ENCODE assay signal across 19 mouse cellular contexts in the genomic region with DNA sequence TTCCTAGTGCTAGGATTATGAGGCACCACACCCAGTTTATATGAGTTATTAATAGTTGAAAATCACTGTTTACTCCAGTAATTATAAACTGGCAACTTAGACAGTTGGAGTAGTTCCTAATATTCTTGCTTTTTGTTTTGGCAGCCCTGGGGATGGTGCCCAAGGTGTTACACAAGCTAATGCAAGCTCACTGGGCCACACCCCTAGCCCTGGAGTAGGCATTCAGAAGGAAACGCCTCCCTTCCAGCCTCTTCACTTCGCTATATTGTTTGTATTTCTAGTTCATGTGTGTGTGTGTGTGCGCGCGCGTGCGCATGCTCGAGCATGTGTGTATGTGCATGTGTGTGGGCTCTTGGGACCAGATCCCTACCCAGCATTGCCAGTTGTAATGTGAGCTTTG. TPM values are rescaled to one million over a fixed set of nuclear protein-coding genes. Genes with fewer than 3 reads are reported as not detected.
DNase-seq lines count a peak whose midpoint lies in the region; ATAC-seq and TF ChIP-seq lines count a peak whose summit lies in the region.
"Had no signal": no experiment of that assay in that cellular context is flagged by ENCODE, and none has a peak within 500 bp of the region (broad histone marks: within the 10 kb centered on the region; RNA-seq: fewer than 3 reads in every experiment).

No protein-coding gene starts in this region.

- H3K27ac ChIP-seq in gastrocnemius, adult 2 months: peak overlapping the region; percentile 65
- no peak overlapping the region for H3K27ac ChIP-seq in lung, postnatal 0 days (ENCODE audit: low read length)
- H3K27ac ChIP-seq: embryonic facial prominence, embryonic 12.5 days; forebrain, embryonic 12.5 days; heart, embryonic 13.5 days had no signal

- H3K9me3 ChIP-seq in lung, postnatal 0 days (ENCODE audit: low read length): no peaks in the 10 kb centered on the region
- H3K9me3 ChIP-seq: embryonic facial prominence, embryonic 12.5 days; forebrain, embryonic 12.5 days; heart, embryonic 13.5 days had no signal

- ATAC-seq in lung, postnatal 0 days: peak; percentile 94
- no peak for ATAC-seq in activated CD4-positive, CD25-positive, alpha-beta regulatory T cell, adult 4 months
- ATAC-seq: forebrain, embryonic 16.5 days; hindbrain, embryonic 16.5 days; inflammation-experienced regulatory T-cells, adult 6 months had no signal

- no peak for DNase-seq in gastrocnemius, adult 2 months
- no peak for DNase-seq in gastrocnemius, postnatal 14 days
- DNase-seq in lung, adult 18-20 months: peak; percentile 71 to 83
- peak; percentile 82 for DNase-seq in lung, postnatal 0 days (ENCODE audit: low spot score)
- DNase-seq in lung, postnatal 36 days: peak; percentile 86
- DNase-seq in thymus, postnatal 25 days: no peak
- DNase-seq: cerebellum, adult 11 months; cerebellum, adult 8-10 months; cerebellum, postnatal 14 days; embryo, embryonic 11 days; gastrocnemius, postnatal 25 days; heart, postnatal 36 days had no signal

- no peak overlapping the region for H3K9ac ChIP-seq in lung, postnatal 0 days (replicated peaks; ENCODE audit: low read depth)
- H3K9ac ChIP-seq: embryonic facial prominence, embryonic 12.5 days; forebrain, embryonic 12.5 days; heart, embryonic 13.5 days had no signal

- no peak overlapping the region for H3K4me2 ChIP-seq in lung, postnatal 0 days (replicated peaks; ENCODE audit: low read depth, low read length)
- H3K4me2 ChIP-seq: embryonic facial prominence, embryonic 12.5 days; forebrain, embryonic 12.5 days; heart, embryonic 13.5 days had no signal

- intact Hi-C loops in gastrocnemius, adult 2 months (cut with DNase I): loop anchor here (5.0 kb wide), 1 partner anchor 41 kb away; no protein-coding TSS in a partner anchor
- intact Hi-C loops in gastrocnemius, postnatal 14 days (cut with DNase I; ENCODE audit: low total_unique reads): no loop called here

- no peak for TF ChIP-seq EP300 in lung, postnatal 0 days (IDR thresholded peaks at IDR 0.05)

- TF ChIP-seq CTCF in gastrocnemius, adult 2 months (IDR thresholded peaks at IDR 0.05): no peak
- no peak for TF ChIP-seq CTCF in lung, postnatal 0 days (IDR thresholded peaks at IDR 0.05)

- 79% methylated on average over 8 of the region's 8 CpGs for WGBS in lung, postnatal 0 days

- H3K4me3 ChIP-seq in gastrocnemius, adult 2 months: no peak overlapping the region
- no peak overlapping the region for H3K4me3 ChIP-seq in lung, postnatal 0 days (ENCODE audit: low read depth, low read length)
- H3K4me3 ChIP-seq: embryonic facial prominence, embryonic 12.5 days; forebrain, embryonic 12.5 days; heart, embryonic 13.5 days had no signal

- no peaks in the 10 kb centered on the region for H3K27me3 ChIP-seq in lung, postnatal 0 days (replicated peaks; ENCODE audit: insufficient read depth, low read length)
- H3K27me3 ChIP-seq: embryonic facial prominence, embryonic 12.5 days; forebrain, embryonic 12.5 days; heart, embryonic 13.5 days had no signal

- H3K4me1 ChIP-seq in lung, postnatal 0 days (ENCODE audit: insufficient read depth, low read depth, low read length): no peaks in the 10 kb centered on the region
- H3K4me1 ChIP-seq: embryonic facial prominence, embryonic 12.5 days; forebrain, embryonic 12.5 days; heart, embryonic 13.5 days had no signal

- H3K36me3 ChIP-seq in lung, postnatal 0 days (ENCODE audit: insufficient read depth, low read length): 0 out of 2 replicates have a peak, but pooled peaks cover 3% of the 10 kb centered on the region

RNA-seq across cellular contexts. Expression of a gene that starts 46.7 kb away (rescaled TPM):
- total RNA-seq in gastrocnemius, adult 2 months (2021): 10 to 100 TPM; 30.8 to 31.4 TPM
- total RNA-seq in gastrocnemius, postnatal 14 days (2021): 10 to 100 TPM; 17.1 to 22.1 TPM
- 44.8 and 47.7 TPM in 2 replicates for polyA plus RNA-seq in lung, postnatal 0 days (2015; fragmentation: Nextera tagmentation; extraction: Ambion mirVana)
- 10 to 100 TPM; 56.4 to 77.6 TPM for polyA plus RNA-seq in activated CD4-positive, CD25-positive, alpha-beta regulatory T cell, adult 4 months (2017; shearing (Covaris generic))

Comparison
In these comparisons a context has a peak if more than half of its experiments do, and no peak if none do; other contexts are left out.
1. DNase-seq: peak in lung, adult 18-20 months (2 of 2), lung, postnatal 0 days (single experiment) and lung, postnatal 36 days (single experiment); none in gastrocnemius, adult 2 months (single experiment), gastrocnemius, postnatal 14 days (single experiment) and thymus, postnatal 25 days (single experiment).